In genomic region chr4:73444715-73445114, GRCm38 (mm10) we compare ENCODE assay signal across 9 mouse cellular contexts. TPM values are rescaled to one million over a fixed set of nuclear protein-coding genes. Genes with fewer than 3 reads are reported as not detected.
DNase-seq lines count a peak whose midpoint lies in the region; ATAC-seq lines count a peak whose summit lies in the region.
"Had no signal": no experiment of that assay in that cellular context is flagged by ENCODE, and none has a peak within 500 bp of the region (broad histone marks: within the 10 kb centered on the region; RNA-seq: fewer than 3 reads in every experiment).

No protein-coding gene starts in this region.

- no peaks in the 10 kb centered on the region for H3K27me3 ChIP-seq in hindbrain, embryonic 11.5 days (ENCODE audit: control insufficient read depth, insufficient read depth, low read length)
- H3K27me3 ChIP-seq in hindbrain, embryonic 16.5 days (replicated peaks; ENCODE audit: control insufficient read depth, insufficient read depth, low read length): no peaks in the 10 kb centered on the region
- H3K27me3 ChIP-seq in embryonic facial prominence, embryonic 11.5 days (ENCODE audit: control insufficient read depth, insufficient read depth, low read length): no peaks in the 10 kb centered on the region
- H3K27me3 ChIP-seq in midbrain, embryonic 16.5 days (ENCODE audit: control insufficient read depth, insufficient read depth, low read depth, low read length): no peaks in the 10 kb centered on the region

- no peaks in the 10 kb centered on the region for H3K9me3 ChIP-seq in hindbrain, embryonic 11.5 days (ENCODE audit: control insufficient read depth, low read length)
- H3K9me3 ChIP-seq in hindbrain, embryonic 16.5 days (ENCODE audit: control insufficient read depth, low read length): no peaks in the 10 kb centered on the region
- no peaks in the 10 kb centered on the region for H3K9me3 ChIP-seq in embryonic facial prominence, embryonic 11.5 days (replicated peaks; ENCODE audit: control insufficient read depth, low read length)
- no peaks in the 10 kb centered on the region for H3K9me3 ChIP-seq in midbrain, embryonic 16.5 days (replicated peaks; ENCODE audit: control insufficient read depth, low read length, poor library complexity, severe bottlenecking)

- H3K4me2 ChIP-seq in hindbrain, embryonic 11.5 days (replicated peaks; ENCODE audit: low read depth, low read length): no peak overlapping the region
- H3K4me2 ChIP-seq in hindbrain, embryonic 16.5 days (ENCODE audit: low read length): no peak overlapping the region
- H3K4me2 ChIP-seq in embryonic facial prominence, embryonic 11.5 days (ENCODE audit: low read depth, low read length): no peak overlapping the region
- no peak overlapping the region for H3K4me2 ChIP-seq in midbrain, embryonic 16.5 days (ENCODE audit: low read length)

- no peaks in the 10 kb centered on the region for H3K4me1 ChIP-seq in hindbrain, embryonic 11.5 days (replicated peaks; ENCODE audit: control insufficient read depth, insufficient read depth, low read length)
- H3K4me1 ChIP-seq in hindbrain, embryonic 16.5 days (ENCODE audit: control insufficient read depth, insufficient read depth, low read depth, low read length): no peaks in the 10 kb centered on the region
- H3K4me1 ChIP-seq in embryonic facial prominence, embryonic 11.5 days (ENCODE audit: control insufficient read depth, insufficient read depth, low read length): no peaks in the 10 kb centered on the region
- no peaks in the 10 kb centered on the region for H3K4me1 ChIP-seq in midbrain, embryonic 16.5 days (ENCODE audit: control insufficient read depth, insufficient read depth, low read length)

- no peak overlapping the region for H3K9ac ChIP-seq in hindbrain, embryonic 11.5 days (ENCODE audit: low read depth, low read length)
- no peak overlapping the region for H3K9ac ChIP-seq in hindbrain, embryonic 16.5 days (ENCODE audit: low read depth, low read length)
- no peak overlapping the region for H3K9ac ChIP-seq in embryonic facial prominence, embryonic 11.5 days (replicated peaks; ENCODE audit: low read length)
- H3K9ac ChIP-seq in midbrain, embryonic 16.5 days (ENCODE audit: low read depth, low read length): no peak overlapping the region

- intact Hi-C loops in heart, postnatal 10 days (cut with DNase I): no loop called here

- no peaks in the 10 kb centered on the region for H3K36me3 ChIP-seq in hindbrain, embryonic 11.5 days (ENCODE audit: control insufficient read depth, insufficient read depth, low read length)
- H3K36me3 ChIP-seq in hindbrain, embryonic 16.5 days (ENCODE audit: control insufficient read depth, insufficient read depth, low read length): no peaks in the 10 kb centered on the region
- H3K36me3 ChIP-seq in embryonic facial prominence, embryonic 11.5 days (replicated peaks; ENCODE audit: control insufficient read depth, insufficient read depth, low read depth, low read length): no peaks in the 10 kb centered on the region
- H3K36me3 ChIP-seq in midbrain, embryonic 16.5 days (ENCODE audit: control insufficient read depth, insufficient read depth, low read length): no peaks in the 10 kb centered on the region

- peak; percentile 23 for DNase-seq in hindbrain, embryonic 11.5 days (ENCODE audit: low spot score)
- peak; percentile 54 for DNase-seq in ES-CJ7 (ENCODE audit: low read depth, low spot score)
- peak; percentile 55 for DNase-seq in embryonic facial prominence, embryonic 11.5 days (ENCODE audit: low spot score)
- peak; percentile 14 to 44 for DNase-seq in kidney, postnatal 25 days
- DNase-seq in heart, postnatal 10 days: no peak

- H3K4me3 ChIP-seq in hindbrain, embryonic 11.5 days (ENCODE audit: low read depth, low read length): no peak overlapping the region
- H3K4me3 ChIP-seq in hindbrain, embryonic 16.5 days (ENCODE audit: low read length): no peak overlapping the region
- no peak overlapping the region for H3K4me3 ChIP-seq in embryonic facial prominence, embryonic 11.5 days (ENCODE audit: low read depth, low read length)
- H3K4me3 ChIP-seq in midbrain, embryonic 16.5 days (ENCODE audit: low read depth, low read length): no peak overlapping the region

- ATAC-seq in hindbrain, embryonic 11.5 days (ENCODE audit: low FRiP score): peak; percentile 47
- no peak for ATAC-seq in hindbrain, embryonic 16.5 days
- peak; percentile 78 for ATAC-seq in embryonic facial prominence, embryonic 11.5 days (replicated peaks; ENCODE audit: insufficient number of reproducible peaks, low FRiP score, low TSS enrichment, low read depth)
- ATAC-seq in midbrain, embryonic 16.5 days: 0 out of 2 replicates have a peak, but pooled peaks have one; percentile 42
- ATAC-seq in activated CD4-positive, CD25-positive, alpha-beta regulatory T cell, adult 4 months: no peak

- WGBS in hindbrain, embryonic 11.5 days: 62% methylated on average over 7 of the region's 7 CpGs
- 61% methylated on average over 7 of the region's 7 CpGs for WGBS in hindbrain, embryonic 16.5 days
- 53% methylated on average over 7 of the region's 7 CpGs for WGBS in embryonic facial prominence, embryonic 11.5 days
- 56% methylated on average over 7 of the region's 7 CpGs for WGBS in midbrain, embryonic 16.5 days

- H3K27ac ChIP-seq in hindbrain, embryonic 11.5 days (ENCODE audit: low read depth, low read length): no peak overlapping the region
- no peak overlapping the region for H3K27ac ChIP-seq in hindbrain, embryonic 16.5 days (ENCODE audit: low read depth, low read length)
- H3K27ac ChIP-seq in embryonic facial prominence, embryonic 11.5 days (replicated peaks; ENCODE audit: low read depth, low read length): no peak overlapping the region
- H3K27ac ChIP-seq in midbrain, embryonic 16.5 days (ENCODE audit: low read length): no peak overlapping the region

RNA-seq across cellular contexts. Expression of gene Gm11487, which starts 39.8 kb away (rescaled TPM):
- not detected in 2 replicates for polyA plus RNA-seq in hindbrain, embryonic 11.5 days (2014; fragmentation: Nextera tagmentation; extraction: Ambion mirVana)
- not detected in 2 replicates for polyA plus RNA-seq in hindbrain, embryonic 16.5 days (2015; fragmentation: Nextera tagmentation; extraction: Ambion mirVana)
- polyA plus RNA-seq in embryonic facial prominence, embryonic 11.5 days (2014; fragmentation: Nextera tagmentation; extraction: Ambion mirVana): not detected in 2 replicates
- polyA plus RNA-seq in midbrain, embryonic 16.5 days (2015; fragmentation: Nextera tagmentation; extraction: Ambion mirVana): not detected in 2 replicates
- total RNA-seq in heart, postnatal 10 days (2021): not detected
- polyA plus RNA-seq in activated CD4-positive, CD25-positive, alpha-beta regulatory T cell, adult 4 months (2017; shearing (Covaris generic)): not detected
- polyA plus RNA-seq: heart, embryonic 16.5 days had no signal

Comparison
In these comparisons a context has a peak if more than half of its experiments do, and no peak if none do; other contexts are left out.
1. ATAC-seq: peak in hindbrain, embryonic 11.5 days (single experiment), embryonic facial prominence, embryonic 11.5 days (single experiment) and midbrain, embryonic 16.5 days (single experiment); none in hindbrain, embryonic 16.5 days (single experiment) and activated CD4-positive, CD25-positive, alpha-beta regulatory T cell, adult 4 months (single experiment).
2. DNase-seq: peak in hindbrain, embryonic 11.5 days (single experiment), ES-CJ7 (single experiment), embryonic facial prominence, embryonic 11.5 days (single experiment) and kidney, postnatal 25 days (2 of 2); none in heart, postnatal 10 days (0 of 2).